Mouse (Mus musculus) liver, embryonic 15.5 days (tissue): ENCODE data around the gene Tigd3. TPM values are rescaled to one million over a fixed set of nuclear protein-coding genes. Genes with fewer than 3 reads are reported as not detected.

Experiments
- ATAC-seq: fragments of 200-750 bp; cut with Nextera tagmentation; 2 replicates; pipeline ENCODE4 v1.8.0; 2017; ENCODE audit warnings: moderate number of reproducible peaks, mild to moderate bottlenecking, moderate library complexity; ENCODE audit not compliant: insufficient read depth
- H3K27ac ChIP-seq: fragments of 300-500 bp; sonication (generic); replicated peaks from 2 replicates; pipeline ENCODE4 v1.5.1; 2015; ENCODE audit warnings: mild to moderate bottlenecking, inconsistent platforms
- H3K27me3 ChIP-seq: fragments of 300-500 bp; sonication (generic); 2 replicates; pipeline ENCODE4 v1.6.1; 2015; ENCODE audit warnings: mild to moderate bottlenecking, inconsistent platforms
- H3K36me3 ChIP-seq: fragments of 300-500 bp; sonication (generic); replicated peaks from 2 replicates; pipeline ENCODE4 v1.6.1; 2015; ENCODE audit warnings: moderate library complexity, mild to moderate bottlenecking, inconsistent platforms
- H3K4me1 ChIP-seq: fragments of 300-500 bp; sonication (generic); replicated peaks from 2 replicates; pipeline ENCODE4 v1.6.1; 2015; ENCODE audit warnings: inconsistent platforms
- H3K4me2 ChIP-seq: fragments of 300-500 bp; sonication (generic); 2 replicates; pipeline ENCODE4 v1.6.1; 2015; ENCODE audit warnings: moderate library complexity, mild to moderate bottlenecking, inconsistent platforms
- H3K4me3 ChIP-seq: fragments of 300-500 bp; sonication (generic); replicated peaks from 2 replicates; pipeline ENCODE4 v1.5.1; 2015; ENCODE audit warnings: mild to moderate bottlenecking, inconsistent platforms
- H3K9ac ChIP-seq: fragments of 300-500 bp; sonication (generic); 2 replicates; pipeline ENCODE4 v1.6.1; 2015; ENCODE audit warnings: moderate library complexity, mild to moderate bottlenecking, inconsistent platforms
- H3K9me3 ChIP-seq: fragments of 300-500 bp; sonication (generic); replicated peaks from 2 replicates; pipeline ENCODE4 v1.6.1; 2016; ENCODE audit warnings: inconsistent platforms
- WGBS: fragments of 180-500 bp; shearing (Covaris S2); methylation state at CpG from one replicate; pipeline ENCODE4 v1.1.7; 2015; ENCODE audit warnings: mixed read lengths; ENCODE audit not compliant: insufficient replicate concordance; 5-methylcytosine and 5-hydroxymethylcytosine counted together
- polyA plus RNA-seq: library from polyadenylated mRNA; unstranded; fragments of >200 nt; fragmentation: Nextera tagmentation; extraction: Ambion mirVana; gene quantifications from 2 replicates; pipeline ENCODE4 v1.2.1, GENCODE M21; 2015

Gene Tigd3
- polyA plus RNA-seq, 1 experiment from 2014 or later: 2.8 TPM

GRCm38 (mm10) chr19:5921715-5922114, 27.8 kb upstream of the Tigd3 start:
- Histone ChIP-seq H3K4me2 (peak overlapping the region; percentile 68), H3K36me3 (peaks cover 14% of the 10 kb centered on the region; the same call in 1 of the 2 replicates), H3K9me3 (no peaks in the 10 kb centered on the region), H3K9ac (peak overlapping the region; percentile 39), H3K4me3 (peak overlapping the region; percentile 24), H3K4me1 (peaks cover 51% of the 10 kb centered on the region), H3K27ac (peak overlapping the region; percentile 87), H3K27me3 (peaks cover 18% of the 10 kb centered on the region)
- ATAC-seq: peak; percentile 8; the same call in 1 of the 2 replicates
- WGBS: 17% methylated on average over 9 of the region's 9 CpGs

GRCm38 (mm10) chr19:5913007-5913719, 19.2 kb upstream of the Tigd3 start, which contains the start of gene Dpf2:
Gene Dpf2, minus strand, starts transcription at chr19:5913010.
- peaks cover 24% of the 10 kb centered on the region for H3K36me3 ChIP-seq
- peak within 1 kb of the TSS; percentile 99 for H3K9ac ChIP-seq
- 4% methylated on average over 13 of the region's 13 CpGs for WGBS
- no peaks in the 10 kb centered on the region for H3K27me3 ChIP-seq
- peak within 1 kb of the TSS; percentile 87 for H3K4me2 ChIP-seq
- peak within 1 kb of the TSS; percentile 84 for H3K27ac ChIP-seq
- peaks cover 53% of the 10 kb centered on the region for H3K4me1 ChIP-seq
- peak within 1 kb of the TSS; percentile 97 for H3K4me3 ChIP-seq
- H3K9me3 ChIP-seq: no peaks in the 10 kb centered on the region
- peak; percentile 47 for ATAC-seq

GRCm38 (mm10) chr19:5912103-5913006, 18.4 kb upstream of the Tigd3 start:
- peak overlapping the region; percentile 87 for H3K4me2 ChIP-seq

GRCm38 (mm10) chr19:5911430-5912102, 17.6 kb upstream of the Tigd3 start:
- Histone ChIP-seq H3K27ac (peak overlapping the region; percentile 84), H3K4me1 (peaks cover 56% of the 10 kb centered on the region), H3K9me3 (no peaks in the 10 kb centered on the region), H3K4me2 (peak overlapping the region; percentile 87), H3K9ac (peak overlapping the region; percentile 99), H3K36me3 (peaks cover 21% of the 10 kb centered on the region), H3K4me3 (peak overlapping the region; percentile 97), H3K27me3 (no peaks in the 10 kb centered on the region)
- WGBS: 0% methylated on average over 14 of the region's 14 CpGs
- no peak for ATAC-seq

More at GRCm38 (mm10) chr19:5912103-5913006, 18.4 kb upstream of the Tigd3 start:
- H3K9me3 ChIP-seq: no peaks in the 10 kb centered on the region
- under 1% methylated on average over 59 of the region's 59 CpGs for WGBS
- ATAC-seq: peak; percentile 98
- H3K4me1 ChIP-seq: peaks cover 55% of the 10 kb centered on the region
- H3K36me3 ChIP-seq: peaks cover 19% of the 10 kb centered on the region
- H3K9ac ChIP-seq: peak overlapping the region; percentile 99
- peak overlapping the region; percentile 84 for H3K27ac ChIP-seq
- peak overlapping the region; percentile 97 for H3K4me3 ChIP-seq
- no peaks in the 10 kb centered on the region for H3K27me3 ChIP-seq

GRCm38 (mm10) chr19:5910221-5910620, 16.3 kb upstream of the Tigd3 start:
- peak overlapping the region; percentile 46 for H3K4me2 ChIP-seq

GRCm38 (mm10) chr19:5907275-5907674, 13.3 kb upstream of the Tigd3 start:
- 85% methylated on average over 3 of the region's 3 CpGs for WGBS
- H3K27me3 ChIP-seq: no peaks in the 10 kb centered on the region

More at GRCm38 (mm10) chr19:5910221-5910620, 16.3 kb upstream of the Tigd3 start:
- Histone ChIP-seq H3K36me3 (peaks cover 30% of the 10 kb centered on the region), H3K4me3 (0 out of 2 replicates have a peak overlapping the region, but pooled peaks have one; percentile 2), H3K27me3 (no peaks in the 10 kb centered on the region), H3K9me3 (no peaks in the 10 kb centered on the region), H3K27ac (no peak overlapping the region; the same call in 1 of the 2 replicates), H3K4me1 (peaks cover 54% of the 10 kb centered on the region), H3K9ac (peak overlapping the region; percentile 16; the same call in 1 of the 2 replicates)
- WGBS: 62% methylated on average over 6 of the region's 6 CpGs
- ATAC-seq: no peak

GRCm38 (mm10) chr19:5893282-5894001, 507 bp downstream of the Tigd3 start:
- peak overlapping the region; percentile 98 for H3K4me2 ChIP-seq
- peaks cover 46% of the 10 kb centered on the region for H3K4me1 ChIP-seq
- peak overlapping the region; percentile 73 for H3K4me3 ChIP-seq
- peaks cover 45% of the 10 kb centered on the region for H3K36me3 ChIP-seq
- ATAC-seq: peak; percentile 38
- peak overlapping the region; percentile 89 for H3K9ac ChIP-seq
- peaks cover 20% of the 10 kb centered on the region for H3K27me3 ChIP-seq
- H3K27ac ChIP-seq: peak overlapping the region; percentile 82
- no peaks in the 10 kb centered on the region for H3K9me3 ChIP-seq
- WGBS: 10% methylated on average over 31 of the region's 31 CpGs

More at GRCm38 (mm10) chr19:5907275-5907674, 13.3 kb upstream of the Tigd3 start:
- peaks cover 53% of the 10 kb centered on the region for H3K36me3 ChIP-seq
- H3K4me1 ChIP-seq: peaks cover 32% of the 10 kb centered on the region
- no peak overlapping the region for H3K27ac ChIP-seq
- no peak overlapping the region for H3K9ac ChIP-seq
- H3K4me3 ChIP-seq: no peak overlapping the region
- H3K9me3 ChIP-seq: no peaks in the 10 kb centered on the region
- H3K4me2 ChIP-seq: no peak overlapping the region
- no peak for ATAC-seq

- peaks cover 20% of the 10 kb centered on the region for H3K27me3 ChIP-seq
- H3K4me1 ChIP-seq: peaks cover 46% of the 10 kb centered on the region
- H3K9me3 ChIP-seq: no peaks in the 10 kb centered on the region
- WGBS: 90% methylated on average over 13 of the region's 13 CpGs
- no peak overlapping the region; the same call in 1 of the 2 replicates for H3K27ac ChIP-seq
- peak overlapping the region; percentile 98 for H3K4me2 ChIP-seq
- H3K4me3 ChIP-seq: peak overlapping the region; percentile 73
- ATAC-seq: no peak
- peaks cover 40% of the 10 kb centered on the region for H3K36me3 ChIP-seq
- no peak overlapping the region for H3K9ac ChIP-seq
Measured at GRCm38 (mm10) chr19:5892735-5893134, 1.2 kb downstream of the Tigd3 start.

- no peak overlapping the region for H3K9ac ChIP-seq
- H3K4me3 ChIP-seq: no peak overlapping the region
- peaks cover 20% of the 10 kb centered on the region for H3K27me3 ChIP-seq
- H3K36me3 ChIP-seq: peaks cover 35% of the 10 kb centered on the region
- H3K4me2 ChIP-seq: peak overlapping the region; percentile 98; the same call in 1 of the 2 replicates
- no peak overlapping the region for H3K27ac ChIP-seq
- H3K4me1 ChIP-seq: peaks cover 48% of the 10 kb centered on the region
- no peak for ATAC-seq
- WGBS: 90% methylated on average over 7 of the region's 7 CpGs
- H3K9me3 ChIP-seq: no peaks in the 10 kb centered on the region
Measured at GRCm38 (mm10) chr19:5892262-5892661, 1.7 kb downstream of the Tigd3 start.
